Mouse (Mus musculus): ENCODE data around the gene Samhd1.

The Samhd1 gene

DNA sequence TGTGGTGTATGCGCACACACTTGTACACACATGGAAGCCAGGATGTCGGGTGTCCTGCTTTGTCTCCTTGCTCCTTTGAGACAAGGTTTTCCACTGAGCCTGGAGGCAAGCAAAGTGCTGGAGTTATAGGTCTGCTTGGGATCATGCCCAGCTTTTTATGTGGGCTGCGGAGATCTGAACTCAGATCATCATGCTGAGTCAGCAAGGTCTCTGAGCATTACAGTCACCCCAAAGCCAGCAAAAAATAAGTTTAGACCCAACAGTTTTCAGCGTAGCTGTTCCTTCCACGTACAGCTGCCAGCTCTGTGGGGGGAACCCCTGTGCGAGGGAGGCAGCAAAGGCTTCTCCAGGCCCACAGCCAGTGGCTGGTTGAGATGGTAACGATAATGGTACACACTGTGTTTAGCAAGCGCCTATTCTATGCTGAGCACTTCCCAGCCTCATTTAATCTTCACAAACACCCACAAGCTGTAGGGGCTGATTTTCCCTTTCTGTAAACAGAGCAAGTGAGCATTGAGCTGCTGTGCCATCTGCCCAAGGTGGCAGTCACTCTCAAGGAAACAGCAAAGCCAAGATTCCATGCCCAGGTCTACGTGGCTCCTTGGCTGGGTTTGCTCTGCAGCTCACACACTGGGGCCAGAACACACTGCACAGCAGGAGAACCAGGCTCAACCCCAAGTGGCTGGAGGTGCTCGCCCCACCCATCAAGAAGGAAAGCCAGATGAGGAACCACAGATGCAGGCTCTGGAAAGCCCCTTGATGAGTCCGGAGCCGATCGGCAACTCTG lies 86.5 kb downstream of the Samhd1 start:
- no peak for DNase-seq
